Mouse (Mus musculus) testis, adult 2 months (tissue): ENCODE results near the gene Odaph.

ENCODE experiments used
- CTCF ChIP-seq: fragments of 200-500 bp; IDR thresholded peaks from 2 replicates; pipeline ENCODE4 v1.5.1; 2012; ENCODE audit warnings: low read depth, mild to moderate bottlenecking, inconsistent platforms, low read length, moderate library complexity; ENCODE audit not compliant: control insufficient read depth, insufficient read depth, insufficient replicate concordance
- POLR2A ChIP-seq: fragments of 200-500 bp; IDR thresholded peaks from 2 replicates; pipeline ENCODE4 v1.6.1; 2012; ENCODE audit warnings: low read depth, mild to moderate bottlenecking, inconsistent platforms, low read length, moderate library complexity; ENCODE audit not compliant: control insufficient read depth

DNA sequence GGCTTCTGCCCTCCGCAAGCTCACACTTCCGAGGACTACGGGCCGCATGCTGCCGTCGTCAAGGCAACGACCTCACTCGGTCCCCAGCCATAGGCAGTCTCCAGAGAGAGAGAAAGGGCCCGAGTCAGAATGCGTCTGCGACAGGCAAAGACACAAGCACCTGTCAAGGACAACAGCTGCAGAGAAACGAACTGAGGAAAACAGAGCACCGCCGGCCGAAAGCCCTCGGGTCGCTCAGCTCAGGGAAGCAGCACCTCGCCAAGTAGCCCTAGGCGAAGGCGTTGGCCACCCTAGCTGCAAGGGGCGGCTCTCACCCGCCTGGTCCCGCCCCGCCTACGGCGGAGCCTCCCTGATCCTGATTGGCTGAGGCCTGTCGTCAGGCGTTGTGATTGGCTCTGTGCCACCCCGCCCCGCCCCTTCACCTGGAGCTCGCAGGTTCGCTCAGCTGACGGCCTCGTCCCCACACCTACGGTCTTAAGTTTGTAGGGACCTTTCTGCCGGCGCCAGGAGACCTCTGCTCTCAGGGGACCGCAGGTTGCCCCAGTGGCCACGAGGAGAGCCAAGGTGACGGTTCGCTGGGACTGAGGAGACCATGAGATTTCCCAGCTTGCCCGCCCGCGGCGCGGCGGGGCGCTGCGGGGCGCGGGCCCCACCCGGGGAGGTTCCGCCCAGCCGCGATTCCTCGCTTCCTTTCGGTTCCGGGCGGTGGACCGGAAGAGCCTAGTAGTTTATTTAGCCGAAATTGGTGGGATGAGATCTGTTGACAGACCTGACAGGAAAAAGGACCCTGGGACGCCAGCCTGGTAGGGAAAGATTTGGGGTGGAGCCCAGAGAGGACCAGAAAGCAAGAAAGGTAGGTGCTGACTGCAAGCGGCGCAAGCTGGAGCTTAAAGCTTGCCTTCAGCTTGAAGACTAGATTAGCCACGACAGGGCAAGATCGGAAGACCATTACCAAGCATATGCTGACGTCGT is 55.4 kb downstream of the Odaph start:
- no peak for TF ChIP-seq CTCF
- peak; percentile 74; the same call in 1 of the 2 replicates for TF ChIP-seq POLR2A
